Mouse (Mus musculus): ENCODE data around the gene Tbce. TPM values are rescaled to one million over a fixed set of nuclear protein-coding genes. Genes with fewer than 3 reads are reported as not detected.

The Tbce gene
- polyA plus RNA-seq (2015; fragmentation: Nextera tagmentation; extraction: Ambion mirVana), result 52.6 and 58.9 TPM in 2 replicates

- no peaks in the 10 kb centered on the region for H3K9me3 ChIP-seq (replicated peaks; ENCODE audit: control insufficient read depth, low read length)
- H3K27me3 ChIP-seq (ENCODE audit: control insufficient read depth, insufficient read depth, low read length), result no peaks in the 10 kb centered on the region
- H3K27ac ChIP-seq (ENCODE audit: low read length), result peak within 1 kb of the TSS; percentile 97
- ATAC-seq (ENCODE audit: insufficient read depth, low FRiP score), result peak; percentile 96
- peaks cover 12% of the 10 kb centered on the region for H3K4me1 ChIP-seq (ENCODE audit: control insufficient read depth, insufficient read depth, low read length)
- peak within 1 kb of the TSS; percentile 94 for H3K9ac ChIP-seq (ENCODE audit: low read length)
- H3K36me3 ChIP-seq (ENCODE audit: control insufficient read depth, insufficient read depth, low read length), result no peaks in the 10 kb centered on the region
- peak within 1 kb of the TSS; percentile 90 for H3K4me2 ChIP-seq (ENCODE audit: low read depth, low read length)
- H3K4me3 ChIP-seq (replicated peaks; ENCODE audit: low read length), result peak within 1 kb of the TSS; percentile 83
- under 1% methylated on average over 35 of the region's 35 CpGs for WGBS
These were observed at the start of gene Tbce for GRCm38 (mm10) chr13:14039292-14039965. Tbce (minus strand) TSS chr13:14039638.

GRCm38 (mm10) chr13:14088669-14089068 lies 49.2 kb upstream of the Tbce start:
- Histone ChIP-seq H3K4me3 (replicated peaks; ENCODE audit: low read length) (no peak overlapping the region), H3K9ac (ENCODE audit: low read length) (no peak overlapping the region), H3K9me3 (replicated peaks; ENCODE audit: control insufficient read depth, low read length) (no peaks in the 10 kb centered on the region), H3K27me3 (ENCODE audit: control insufficient read depth, insufficient read depth, low read length) (no peaks in the 10 kb centered on the region), H3K4me1 (ENCODE audit: control insufficient read depth, insufficient read depth, low read length) (no peaks in the 10 kb centered on the region), H3K36me3 (ENCODE audit: control insufficient read depth, insufficient read depth, low read length) (no peaks in the 10 kb centered on the region), H3K27ac (ENCODE audit: low read length) (no peak overlapping the region), H3K4me2 (ENCODE audit: low read depth, low read length) (no peak overlapping the region)
- ATAC-seq (ENCODE audit: insufficient read depth, low FRiP score), result no peak
- WGBS, result 72% methylated on average over 1 of the region's 1 CpGs

- Histone ChIP-seq H3K4me1 (ENCODE audit: control insufficient read depth, insufficient read depth, low read length) (no peaks in the 10 kb centered on the region), H3K4me2 (ENCODE audit: low read depth, low read length) (no peak overlapping the region), H3K27ac (ENCODE audit: low read length) (no peak overlapping the region), H3K27me3 (ENCODE audit: control insufficient read depth, insufficient read depth, low read length) (no peaks in the 10 kb centered on the region), H3K9ac (ENCODE audit: low read length) (no peak overlapping the region), H3K9me3 (replicated peaks; ENCODE audit: control insufficient read depth, low read length) (no peaks in the 10 kb centered on the region), H3K4me3 (replicated peaks; ENCODE audit: low read length) (no peak overlapping the region), H3K36me3 (ENCODE audit: control insufficient read depth, insufficient read depth, low read length) (no peaks in the 10 kb centered on the region)
- ATAC-seq (ENCODE audit: insufficient read depth, low FRiP score), result no peak
- 68% methylated on average over 1 of the region's 1 CpGs for WGBS
These were observed 35.9 kb upstream of the Tbce start for GRCm38 (mm10) chr13:14075326-14075725.

GRCm38 (mm10) chr13:14074371-14074770 lies 34.9 kb upstream of the Tbce start:
- no peak overlapping the region for H3K4me3 ChIP-seq (replicated peaks; ENCODE audit: low read length)
- H3K9ac ChIP-seq (ENCODE audit: low read length), result no peak overlapping the region
- no peak for ATAC-seq (ENCODE audit: insufficient read depth, low FRiP score)
- no peak overlapping the region for H3K4me2 ChIP-seq (ENCODE audit: low read depth, low read length)
- no peaks in the 10 kb centered on the region for H3K27me3 ChIP-seq (ENCODE audit: control insufficient read depth, insufficient read depth, low read length)
- no peaks in the 10 kb centered on the region for H3K4me1 ChIP-seq (ENCODE audit: control insufficient read depth, insufficient read depth, low read length)
- H3K27ac ChIP-seq (ENCODE audit: low read length), result no peak overlapping the region
- no peaks in the 10 kb centered on the region for H3K36me3 ChIP-seq (ENCODE audit: control insufficient read depth, insufficient read depth, low read length)
- WGBS, result 92% methylated on average over 1 of the region's 1 CpGs
- H3K9me3 ChIP-seq (replicated peaks; ENCODE audit: control insufficient read depth, low read length), result no peaks in the 10 kb centered on the region

- H3K27ac ChIP-seq (ENCODE audit: low read length), result no peak overlapping the region
- H3K9ac ChIP-seq (ENCODE audit: low read length), result no peak overlapping the region
- H3K4me3 ChIP-seq (replicated peaks; ENCODE audit: low read length), result no peak overlapping the region
- peaks cover 7% of the 10 kb centered on the region; the same call in 1 of the 2 replicates for H3K4me1 ChIP-seq (ENCODE audit: control insufficient read depth, insufficient read depth, low read length)
- no peaks in the 10 kb centered on the region for H3K9me3 ChIP-seq (replicated peaks; ENCODE audit: control insufficient read depth, low read length)
- no peaks in the 10 kb centered on the region for H3K36me3 ChIP-seq (ENCODE audit: control insufficient read depth, insufficient read depth, low read length)
- WGBS, result 84% methylated on average over 1 of the region's 1 CpGs
- H3K27me3 ChIP-seq (ENCODE audit: control insufficient read depth, insufficient read depth, low read length), result no peaks in the 10 kb centered on the region
- no peak for ATAC-seq (ENCODE audit: insufficient read depth, low FRiP score)
- no peak overlapping the region for H3K4me2 ChIP-seq (ENCODE audit: low read depth, low read length)
These were observed 29.9 kb upstream of the Tbce start for GRCm38 (mm10) chr13:14069291-14069690.

DNA sequence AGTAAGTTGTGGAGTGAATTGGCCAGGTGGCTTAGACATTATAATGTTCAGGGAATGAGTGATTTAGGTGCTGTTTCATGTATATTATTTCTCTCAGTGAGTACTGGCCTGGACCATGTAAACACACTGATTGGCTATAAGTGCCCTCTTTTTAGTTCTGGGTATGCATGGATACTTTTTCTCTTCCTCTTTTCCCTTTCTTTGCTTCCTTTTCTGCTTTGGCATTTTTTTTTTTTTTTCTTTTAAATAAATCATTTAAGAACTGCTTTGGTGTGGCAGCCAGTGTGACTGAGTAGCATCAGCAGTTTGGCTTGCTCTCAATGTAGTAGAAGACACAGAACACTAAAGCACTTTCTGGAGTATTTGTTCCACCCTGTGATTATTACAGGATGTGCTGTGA lies 28.6 kb upstream of the Tbce start:
- Histone ChIP-seq H3K9me3 (replicated peaks; ENCODE audit: control insufficient read depth, low read length) (no peaks in the 10 kb centered on the region), H3K4me1 (ENCODE audit: control insufficient read depth, insufficient read depth, low read length) (peaks cover 7% of the 10 kb centered on the region; the same call in 1 of the 2 replicates), H3K9ac (ENCODE audit: low read length) (no peak overlapping the region), H3K27ac (ENCODE audit: low read length) (no peak overlapping the region), H3K4me2 (ENCODE audit: low read depth, low read length) (no peak overlapping the region), H3K36me3 (ENCODE audit: control insufficient read depth, insufficient read depth, low read length) (no peaks in the 10 kb centered on the region), H3K4me3 (replicated peaks; ENCODE audit: low read length) (no peak overlapping the region), H3K27me3 (ENCODE audit: control insufficient read depth, insufficient read depth, low read length) (no peaks in the 10 kb centered on the region)
- no peak for ATAC-seq (ENCODE audit: insufficient read depth, low FRiP score)

- Histone ChIP-seq H3K9me3 (replicated peaks; ENCODE audit: control insufficient read depth, low read length) (no peaks in the 10 kb centered on the region), H3K27ac (ENCODE audit: low read length) (no peak overlapping the region), H3K4me3 (replicated peaks; ENCODE audit: low read length) (no peak overlapping the region), H3K27me3 (ENCODE audit: control insufficient read depth, insufficient read depth, low read length) (no peaks in the 10 kb centered on the region), H3K4me2 (ENCODE audit: low read depth, low read length) (no peak overlapping the region), H3K4me1 (ENCODE audit: control insufficient read depth, insufficient read depth, low read length) (peaks cover 19% of the 10 kb centered on the region), H3K36me3 (ENCODE audit: control insufficient read depth, insufficient read depth, low read length) (no peaks in the 10 kb centered on the region), H3K9ac (ENCODE audit: low read length) (no peak overlapping the region)
- no peak for ATAC-seq (ENCODE audit: insufficient read depth, low FRiP score)
- 66% methylated on average over 1 of the region's 1 CpGs for WGBS
These were observed 26.3 kb upstream of the Tbce start for GRCm38 (mm10) chr13:14065701-14066100.

- Histone ChIP-seq H3K9ac (ENCODE audit: low read length) (peak overlapping the region; percentile 90), H3K4me2 (ENCODE audit: low read depth, low read length) (peak overlapping the region; percentile 71), H3K9me3 (replicated peaks; ENCODE audit: control insufficient read depth, low read length) (no peaks in the 10 kb centered on the region), H3K4me1 (ENCODE audit: control insufficient read depth, insufficient read depth, low read length) (peaks cover 19% of the 10 kb centered on the region), H3K27me3 (ENCODE audit: control insufficient read depth, insufficient read depth, low read length) (no peaks in the 10 kb centered on the region), H3K4me3 (replicated peaks; ENCODE audit: low read length) (peak overlapping the region; percentile 96), H3K27ac (ENCODE audit: low read length) (peak overlapping the region; percentile 98), H3K36me3 (ENCODE audit: control insufficient read depth, insufficient read depth, low read length) (no peaks in the 10 kb centered on the region)
- 13% methylated on average over 9 of the region's 9 CpGs for WGBS
- ATAC-seq (ENCODE audit: insufficient read depth, low FRiP score), result no peak
These were observed 25.6 kb upstream of the Tbce start for GRCm38 (mm10) chr13:14065028-14065380.

GRCm38 (mm10) chr13:14064341-14065027 lies 25.0 kb upstream of the Tbce start:
- no peaks in the 10 kb centered on the region for H3K9me3 ChIP-seq (replicated peaks; ENCODE audit: control insufficient read depth, low read length)
- peaks cover 19% of the 10 kb centered on the region for H3K4me1 ChIP-seq (ENCODE audit: control insufficient read depth, insufficient read depth, low read length)
- H3K4me3 ChIP-seq (replicated peaks; ENCODE audit: low read length), result peak overlapping the region; percentile 96
- WGBS, result under 1% methylated on average over 65 of the region's 65 CpGs
- no peak for ATAC-seq (ENCODE audit: insufficient read depth, low FRiP score)
- peak overlapping the region; percentile 90 for H3K9ac ChIP-seq (ENCODE audit: low read length)
- peak overlapping the region; percentile 71 for H3K4me2 ChIP-seq (ENCODE audit: low read depth, low read length)
- no peaks in the 10 kb centered on the region for H3K36me3 ChIP-seq (ENCODE audit: control insufficient read depth, insufficient read depth, low read length)
- no peaks in the 10 kb centered on the region for H3K27me3 ChIP-seq (ENCODE audit: control insufficient read depth, insufficient read depth, low read length)
- H3K27ac ChIP-seq (ENCODE audit: low read length), result peak overlapping the region; percentile 98
